Mouse (Mus musculus): ENCODE data around the gene Rhbdl1. TPM values are rescaled to one million over a fixed set of nuclear protein-coding genes. Genes with fewer than 3 reads are reported as not detected.
"Not testable (repeated sequence)": the region's sequence is repeated elsewhere in the genome, so short reads cannot be mapped to it uniquely, and the experiment has no call there.

Gene Rhbdl1
- polyA plus RNA-seq, 1 experiment from 2014 or later: 0.68 TPM

GRCm38 (mm10) chr17:25874148-25874720 is 37.1 kb upstream of the Rhbdl1 start:
- peak overlapping the region; percentile 87 for H3K4me3 ChIP-seq (ENCODE audit: low read length)
- peak overlapping the region; percentile 91 for H3K4me2 ChIP-seq (ENCODE audit: low read depth, low read length)
- H3K9ac ChIP-seq (ENCODE audit: low read length): peak overlapping the region; percentile 85
- H3K27ac ChIP-seq (ENCODE audit: low read length): peak overlapping the region; percentile 92
- peaks cover 19% of the 10 kb centered on the region for H3K4me1 ChIP-seq (replicated peaks; ENCODE audit: control insufficient read depth, insufficient read depth, low read length)
- H3K9me3 ChIP-seq (ENCODE audit: control insufficient read depth, low read length): no peaks in the 10 kb centered on the region
- no peak for ATAC-seq (ENCODE audit: low read depth)
- H3K27me3 ChIP-seq (ENCODE audit: control insufficient read depth, insufficient read depth, low read depth, low read length): no peaks in the 10 kb centered on the region
- WGBS: 4% methylated on average over 14 of the region's 14 CpGs
- H3K36me3 ChIP-seq (ENCODE audit: control insufficient read depth, insufficient read depth, low read length): no peaks in the 10 kb centered on the region; the same call in 1 of the 2 replicates

- Histone ChIP-seq H3K9me3 (ENCODE audit: control insufficient read depth, low read length) (no peaks in the 10 kb centered on the region), H3K4me1 (replicated peaks; ENCODE audit: control insufficient read depth, insufficient read depth, low read length) (peaks cover 24% of the 10 kb centered on the region), H3K27ac (ENCODE audit: low read length) (no peak overlapping the region), H3K4me2 (ENCODE audit: low read depth, low read length) (peak overlapping the region; percentile 91), H3K27me3 (ENCODE audit: control insufficient read depth, insufficient read depth, low read depth, low read length) (no peaks in the 10 kb centered on the region), H3K9ac (ENCODE audit: low read length) (peak overlapping the region; percentile 85; the same call in 1 of the 2 replicates), H3K4me3 (ENCODE audit: low read length) (peak overlapping the region; percentile 87; the same call in 1 of the 2 replicates), H3K36me3 (ENCODE audit: control insufficient read depth, insufficient read depth, low read length) (no peaks in the 10 kb centered on the region; the same call in 1 of the 2 replicates)
- 68% methylated on average over 11 of the region's 11 CpGs for WGBS
- no peak for ATAC-seq (ENCODE audit: low read depth)
These were observed 36.5 kb upstream of the Rhbdl1 start for GRCm38 (mm10) chr17:25873405-25874147.

GRCm38 (mm10) chr17:25872676-25873075 is 35.6 kb upstream of the Rhbdl1 start:
- H3K36me3 ChIP-seq (ENCODE audit: control insufficient read depth, insufficient read depth, low read length): no peaks in the 10 kb centered on the region
- 83% methylated on average over 3 of the region's 3 CpGs for WGBS
- peaks cover 24% of the 10 kb centered on the region for H3K4me1 ChIP-seq (replicated peaks; ENCODE audit: control insufficient read depth, insufficient read depth, low read length)
- no peak overlapping the region for H3K4me2 ChIP-seq (ENCODE audit: low read depth, low read length)
- no peak overlapping the region for H3K27ac ChIP-seq (ENCODE audit: low read length)
- no peaks in the 10 kb centered on the region for H3K9me3 ChIP-seq (ENCODE audit: control insufficient read depth, low read length)
- H3K27me3 ChIP-seq (ENCODE audit: control insufficient read depth, insufficient read depth, low read depth, low read length): no peaks in the 10 kb centered on the region
- no peak overlapping the region for H3K4me3 ChIP-seq (ENCODE audit: low read length)
- H3K9ac ChIP-seq (ENCODE audit: low read length): no peak overlapping the region
- no peak for ATAC-seq (ENCODE audit: low read depth)

GRCm38 (mm10) chr17:25871566-25871965 is 34.5 kb upstream of the Rhbdl1 start:
- H3K4me2 ChIP-seq (ENCODE audit: low read depth, low read length); H3K27me3 ChIP-seq (ENCODE audit: control insufficient read depth, insufficient read depth, low read depth, low read length); ATAC-seq (ENCODE audit: low read depth); H3K27ac ChIP-seq (ENCODE audit: low read length); H3K9me3 ChIP-seq (ENCODE audit: control insufficient read depth, low read length); H3K36me3 ChIP-seq (ENCODE audit: control insufficient read depth, insufficient read depth, low read length); H3K9ac ChIP-seq (ENCODE audit: low read length); H3K4me3 ChIP-seq (ENCODE audit: low read length): not testable (repeated sequence)
- H3K4me1 ChIP-seq (replicated peaks; ENCODE audit: control insufficient read depth, insufficient read depth, low read length): peaks cover 24% of the 10 kb centered on the region

DNA sequence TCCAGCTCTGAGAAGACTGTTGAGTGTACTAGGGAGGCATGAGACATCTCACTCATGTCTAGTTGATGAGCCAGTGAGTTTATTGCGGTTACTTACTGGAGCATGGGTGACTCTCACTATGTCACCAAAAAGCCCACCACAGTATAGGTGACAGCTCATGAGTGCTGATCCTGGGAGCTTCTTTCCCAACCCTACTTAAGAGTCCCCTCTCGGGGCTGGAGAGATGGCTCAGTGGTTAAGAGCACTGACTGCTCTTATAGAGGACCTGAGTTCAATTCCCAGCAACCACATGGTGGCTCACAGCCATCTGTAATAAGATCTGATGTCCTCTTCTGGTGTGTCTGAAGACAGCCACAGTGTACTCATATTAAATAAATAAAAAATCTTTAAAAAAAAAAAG is 32.9 kb upstream of the Rhbdl1 start:
- Histone ChIP-seq H3K36me3 (ENCODE audit: control insufficient read depth, insufficient read depth, low read length) (no peaks in the 10 kb centered on the region), H3K4me1 (replicated peaks; ENCODE audit: control insufficient read depth, insufficient read depth, low read length) (peaks cover 16% of the 10 kb centered on the region), H3K9ac (ENCODE audit: low read length) (no peak overlapping the region), H3K9me3 (ENCODE audit: control insufficient read depth, low read length) (no peaks in the 10 kb centered on the region), H3K4me2 (ENCODE audit: low read depth, low read length) (no peak overlapping the region), H3K27me3 (ENCODE audit: control insufficient read depth, insufficient read depth, low read depth, low read length) (no peaks in the 10 kb centered on the region), H3K4me3 (ENCODE audit: low read length) (no peak overlapping the region), H3K27ac (ENCODE audit: low read length) (no peak overlapping the region)
- 79% methylated on average over 2 of the region's 2 CpGs for WGBS
- no peak for ATAC-seq (ENCODE audit: low read depth)

GRCm38 (mm10) chr17:25869498-25869897 is 32.4 kb upstream of the Rhbdl1 start:
- H3K4me3 ChIP-seq (ENCODE audit: low read length): no peak overlapping the region
- H3K9ac ChIP-seq (ENCODE audit: low read length): no peak overlapping the region
- no peak overlapping the region for H3K27ac ChIP-seq (ENCODE audit: low read length)
- peaks cover 16% of the 10 kb centered on the region for H3K4me1 ChIP-seq (replicated peaks; ENCODE audit: control insufficient read depth, insufficient read depth, low read length)
- no peak overlapping the region for H3K4me2 ChIP-seq (ENCODE audit: low read depth, low read length)
- no peak for ATAC-seq (ENCODE audit: low read depth)
- no peaks in the 10 kb centered on the region for H3K9me3 ChIP-seq (ENCODE audit: control insufficient read depth, low read length)
- 83% methylated on average over 8 of the region's 8 CpGs for WGBS
- no peaks in the 10 kb centered on the region for H3K27me3 ChIP-seq (ENCODE audit: control insufficient read depth, insufficient read depth, low read depth, low read length)
- no peaks in the 10 kb centered on the region for H3K36me3 ChIP-seq (ENCODE audit: control insufficient read depth, insufficient read depth, low read length)

DNA sequence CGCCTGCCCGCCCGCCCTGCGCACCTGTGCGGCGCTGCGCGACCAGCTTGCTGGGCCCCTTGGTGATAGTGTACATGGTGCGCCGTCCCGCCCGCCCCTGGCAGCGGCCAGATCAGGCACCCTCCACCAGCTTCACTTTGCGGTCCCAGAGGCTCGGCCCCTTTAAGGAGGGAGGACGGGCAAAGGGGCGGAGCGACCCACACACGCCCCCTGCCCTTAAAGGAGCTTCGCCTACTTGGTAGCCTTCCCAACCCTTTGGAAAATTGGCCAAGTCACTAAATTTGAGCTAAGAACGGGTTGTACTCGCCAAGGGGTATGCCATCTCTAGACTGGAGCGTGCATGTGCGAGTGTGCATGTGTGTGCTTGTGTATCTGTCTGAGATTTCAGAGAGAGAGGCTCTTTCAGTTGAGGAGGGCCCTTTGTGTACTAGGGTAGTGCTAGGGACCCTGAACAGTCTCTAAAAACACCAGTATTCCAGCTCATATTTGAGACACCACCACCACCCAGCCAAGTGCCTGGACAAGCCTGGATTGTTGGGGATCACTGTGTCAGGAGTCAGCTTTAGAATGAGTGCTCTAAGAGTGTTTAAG is 31.6 kb upstream of the Rhbdl1 start, which contains the start of gene Mcrip2:
Mcrip2 (minus strand) TSS at position 164 of the 591 bp plus-strand sequence.
- peak; percentile 92 for ATAC-seq (ENCODE audit: low read depth)

GRCm38 (mm10) chr17:25867836-25868600 is 30.9 kb upstream of the Rhbdl1 start:
- peak overlapping the region; percentile 94 for H3K4me2 ChIP-seq (ENCODE audit: low read depth, low read length)
- H3K36me3 ChIP-seq (ENCODE audit: control insufficient read depth, insufficient read depth, low read length): no peaks in the 10 kb centered on the region
- peaks cover 9% of the 10 kb centered on the region for H3K4me1 ChIP-seq (replicated peaks; ENCODE audit: control insufficient read depth, insufficient read depth, low read length)
- H3K27ac ChIP-seq (ENCODE audit: low read length): peak overlapping the region; percentile 47
- no peaks in the 10 kb centered on the region for H3K9me3 ChIP-seq (ENCODE audit: control insufficient read depth, low read length)
- H3K4me3 ChIP-seq (ENCODE audit: low read length): peak overlapping the region; percentile 86
- no peaks in the 10 kb centered on the region for H3K27me3 ChIP-seq (ENCODE audit: control insufficient read depth, insufficient read depth, low read depth, low read length)
- under 1% methylated on average over 38 of the region's 42 CpGs for WGBS
- H3K9ac ChIP-seq (ENCODE audit: low read length): peak overlapping the region; percentile 72
- ATAC-seq (ENCODE audit: low read depth): peak; percentile 32

More for the DNA sequence above, 31.6 kb upstream of the Rhbdl1 start, which contains the start of gene Mcrip2:
- Histone ChIP-seq H3K4me2 (ENCODE audit: low read depth, low read length) (peak within 1 kb of the TSS; percentile 94), H3K9ac (ENCODE audit: low read length) (peak within 1 kb of the TSS; percentile 72), H3K9me3 (ENCODE audit: control insufficient read depth, low read length) (no peaks in the 10 kb centered on the region), H3K4me3 (ENCODE audit: low read length) (peak within 1 kb of the TSS; percentile 86), H3K27ac (ENCODE audit: low read length) (peak within 1 kb of the TSS; percentile 67), H3K27me3 (ENCODE audit: control insufficient read depth, insufficient read depth, low read depth, low read length) (no peaks in the 10 kb centered on the region), H3K36me3 (ENCODE audit: control insufficient read depth, insufficient read depth, low read length) (no peaks in the 10 kb centered on the region), H3K4me1 (replicated peaks; ENCODE audit: control insufficient read depth, insufficient read depth, low read length) (peaks cover 9% of the 10 kb centered on the region)
- 0% methylated on average over 24 of the region's 24 CpGs for WGBS

DNA sequence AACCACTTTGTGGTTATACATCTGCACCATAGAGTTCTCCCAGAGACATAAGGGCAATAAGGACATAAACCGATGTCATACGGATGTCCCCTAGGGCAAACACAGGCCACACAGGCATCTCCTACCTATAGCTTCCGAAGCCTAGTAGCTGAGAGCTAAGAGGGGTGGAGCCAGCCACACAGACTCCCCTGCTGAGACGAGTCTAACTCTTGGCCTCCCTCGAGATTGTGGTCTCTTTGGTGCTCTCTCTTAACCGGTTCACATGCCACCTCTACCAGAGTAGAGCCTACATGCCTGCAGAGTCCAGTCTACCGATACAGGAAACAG is 30.4 kb upstream of the Rhbdl1 start:
- Histone ChIP-seq H3K9ac (ENCODE audit: low read length) (peak overlapping the region; percentile 72), H3K9me3 (ENCODE audit: control insufficient read depth, low read length) (no peaks in the 10 kb centered on the region), H3K36me3 (ENCODE audit: control insufficient read depth, insufficient read depth, low read length) (no peaks in the 10 kb centered on the region), H3K4me2 (ENCODE audit: low read depth, low read length) (peak overlapping the region; percentile 94), H3K27ac (ENCODE audit: low read length) (no peak overlapping the region), H3K4me3 (ENCODE audit: low read length) (peak overlapping the region; percentile 86), H3K4me1 (replicated peaks; ENCODE audit: control insufficient read depth, insufficient read depth, low read length) (peaks cover 9% of the 10 kb centered on the region), H3K27me3 (ENCODE audit: control insufficient read depth, insufficient read depth, low read depth, low read length) (no peaks in the 10 kb centered on the region)
- 15% methylated on average over 7 of the region's 7 CpGs for WGBS
- ATAC-seq (ENCODE audit: low read depth): 0 out of 2 replicates have a peak, but pooled peaks have one; percentile 3

Measured in lung, embryonic 16.5 days (tissue).